Mouse (Mus musculus): Measurements from ENCODE around the gene Kcnip1.

The Kcnip1 gene

GRCm38 (mm10) chr11:33990002-33990401, 3.0 kb downstream of the Kcnip1 start:
- DNase-seq (ENCODE audit: low read depth, low spot score): no peak

DNA sequence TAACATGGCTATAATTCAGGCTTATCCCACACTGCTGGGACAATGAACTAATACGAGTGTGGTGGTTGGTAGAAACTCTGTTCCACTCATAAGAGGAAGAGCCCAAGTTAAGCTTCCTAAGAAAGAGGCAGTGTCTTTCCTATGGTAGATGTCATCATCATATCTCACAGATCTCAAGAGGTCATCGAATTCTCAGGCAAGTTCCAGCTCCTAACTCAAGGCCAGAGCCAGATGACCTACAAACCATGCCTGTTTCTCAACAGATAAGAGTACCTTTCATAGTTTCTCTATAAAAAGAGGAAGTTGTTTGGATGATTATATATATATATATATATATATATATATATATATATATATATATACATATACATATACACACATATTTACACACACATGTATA, 6.4 kb downstream of the Kcnip1 start:
- DNase-seq (ENCODE audit: low read depth, low spot score): no peak

GRCm38 (mm10) chr11:33980146-33980545, 12.8 kb downstream of the Kcnip1 start:
- DNase-seq (ENCODE audit: low read depth, low spot score): no peak

GRCm38 (mm10) chr11:33975121-33975520, 17.8 kb downstream of the Kcnip1 start:
- no peak for DNase-seq (ENCODE audit: low read depth, low spot score)

DNA sequence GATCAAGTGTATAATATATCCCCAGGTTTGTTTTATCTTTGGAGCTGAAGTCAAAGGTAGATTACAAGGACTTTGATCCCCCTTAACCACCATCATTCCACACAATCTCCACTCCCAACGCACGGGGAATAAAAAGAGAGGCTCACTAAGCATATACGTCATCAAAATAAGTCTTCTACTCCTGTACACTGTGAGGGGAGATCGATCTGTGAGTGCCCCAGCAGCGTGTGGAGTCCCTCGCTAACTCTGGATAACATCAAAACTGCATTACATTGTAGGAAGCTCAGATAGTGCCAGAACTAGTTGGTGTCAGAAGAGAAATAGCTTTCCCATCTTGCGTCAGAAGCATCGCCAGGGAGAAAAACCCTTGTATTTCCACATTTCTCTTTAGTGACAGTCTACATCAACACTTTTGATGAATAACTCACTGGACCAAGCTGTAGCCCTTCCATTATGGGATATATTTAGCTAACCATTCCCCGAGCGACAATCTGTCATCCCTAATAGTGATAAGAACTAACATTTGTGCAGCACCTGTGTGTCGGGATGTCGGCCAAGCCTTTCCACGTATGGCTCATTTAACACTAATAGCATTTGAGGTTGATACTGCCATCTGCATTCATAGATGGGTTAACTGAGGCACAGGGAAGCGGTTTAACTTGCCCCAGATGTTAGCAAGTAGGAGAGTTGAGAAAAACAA, 18.5 kb downstream of the Kcnip1 start:
- no peak for DNase-seq (ENCODE audit: low read depth, low spot score)

- DNase-seq (ENCODE audit: low read depth, low spot score): no peak
These were observed 20.8 kb downstream of the Kcnip1 start for GRCm38 (mm10) chr11:33972114-33972513.

DNA sequence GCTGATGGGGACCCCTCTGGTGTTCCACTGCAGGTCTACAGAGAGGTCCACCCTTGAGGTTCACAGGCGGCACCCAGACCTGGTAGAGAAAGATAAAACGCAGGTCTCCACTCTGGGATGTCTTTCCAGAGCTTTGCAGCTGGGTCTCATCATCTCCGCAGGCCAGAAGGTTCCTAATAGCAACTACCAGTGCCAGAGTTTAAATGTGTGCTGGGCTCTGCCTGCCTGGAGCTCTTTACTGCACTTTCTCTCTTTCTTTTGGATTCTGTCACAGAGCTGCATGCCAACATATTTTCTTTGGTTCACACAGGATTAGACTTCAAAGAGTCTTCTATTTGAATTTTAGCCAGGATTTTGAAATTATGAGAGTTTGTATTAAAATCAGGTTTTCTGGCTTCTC, 23.8 kb downstream of the Kcnip1 start:
- no peak for DNase-seq (ENCODE audit: low read depth, low spot score)

DNA sequence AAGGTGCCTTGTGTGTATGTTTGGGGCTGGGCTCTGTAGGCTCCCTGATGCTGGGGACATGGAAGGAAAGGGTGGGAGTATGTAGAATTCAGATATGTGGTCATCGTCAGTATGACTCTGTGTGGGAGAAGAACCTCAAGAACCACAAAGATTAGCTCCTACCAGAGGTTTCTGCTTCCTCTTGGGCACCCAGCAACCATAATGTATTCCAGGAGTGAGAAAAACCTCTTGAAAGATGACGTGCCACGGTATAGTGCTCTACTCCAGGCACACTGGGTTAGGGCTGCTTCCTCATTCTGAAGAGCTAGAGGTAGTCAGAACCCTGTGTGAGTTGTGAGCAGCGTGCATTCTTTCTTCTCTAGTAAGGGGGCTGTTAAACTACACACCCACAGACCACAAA, 25.2 kb downstream of the Kcnip1 start:
- DNase-seq (ENCODE audit: low read depth, low spot score): peak; percentile 42

DNA sequence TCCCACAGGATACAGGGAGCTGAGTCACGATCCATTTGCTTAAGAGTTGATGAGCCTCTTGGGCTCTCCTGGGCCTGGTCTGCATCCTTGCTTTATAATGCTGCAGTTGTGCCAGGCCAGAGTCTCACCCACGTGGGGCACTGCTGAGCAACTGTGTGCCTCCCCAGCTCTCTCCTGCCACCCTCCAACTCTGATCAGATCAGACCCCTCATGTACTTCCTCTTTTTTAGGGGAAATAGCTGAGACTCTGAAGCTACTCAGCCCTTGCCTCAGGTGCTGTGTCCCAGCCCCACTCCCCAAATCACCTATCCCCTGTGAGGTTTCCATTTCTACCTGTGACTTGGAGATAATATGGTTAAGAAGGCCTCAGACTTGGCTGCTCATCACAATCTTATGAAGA, 27.6 kb downstream of the Kcnip1 start:
- no peak for DNase-seq (ENCODE audit: low read depth, low spot score)

DNA sequence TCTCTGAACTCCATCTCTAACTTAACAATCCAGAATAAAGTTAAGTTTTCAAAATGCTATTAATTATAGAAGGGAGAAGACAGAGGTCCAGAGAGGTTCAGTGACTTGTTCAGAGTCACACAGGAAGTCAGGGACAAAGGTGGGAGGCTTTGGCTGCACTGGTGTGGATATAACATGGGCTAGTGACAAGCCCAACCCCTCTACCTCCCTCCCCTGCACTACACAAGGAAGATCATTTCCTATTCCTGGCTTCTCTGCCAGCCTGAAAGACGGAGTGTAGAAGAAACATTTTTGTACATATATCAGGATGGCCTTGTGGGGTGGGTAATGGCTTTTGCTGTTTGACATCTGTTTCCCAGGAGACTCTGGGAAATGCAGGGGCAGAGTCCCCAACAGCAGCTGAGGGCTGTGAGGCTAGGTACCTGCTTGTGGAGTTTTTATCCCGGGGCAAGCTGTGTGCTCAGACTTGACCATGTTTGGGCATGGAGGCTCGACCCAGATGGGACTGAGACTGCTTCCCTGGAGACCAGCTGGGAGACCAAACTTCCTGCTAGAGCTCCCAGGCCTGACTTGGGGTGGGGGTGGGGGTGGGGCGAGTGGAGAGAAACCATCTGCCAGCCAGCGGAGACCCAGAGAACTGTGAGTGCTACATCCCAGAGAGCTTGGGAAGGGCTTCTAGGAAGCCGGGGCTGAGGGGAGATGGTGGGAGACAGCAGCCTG, 30.1 kb downstream of the Kcnip1 start, which contains the start of gene Kcnmb1:
Gene Kcnmb1, plus strand, starts transcription at position 326 of the 720 bp plus-strand sequence.
- DNase-seq (ENCODE audit: low read depth, low spot score): no peak

DNA sequence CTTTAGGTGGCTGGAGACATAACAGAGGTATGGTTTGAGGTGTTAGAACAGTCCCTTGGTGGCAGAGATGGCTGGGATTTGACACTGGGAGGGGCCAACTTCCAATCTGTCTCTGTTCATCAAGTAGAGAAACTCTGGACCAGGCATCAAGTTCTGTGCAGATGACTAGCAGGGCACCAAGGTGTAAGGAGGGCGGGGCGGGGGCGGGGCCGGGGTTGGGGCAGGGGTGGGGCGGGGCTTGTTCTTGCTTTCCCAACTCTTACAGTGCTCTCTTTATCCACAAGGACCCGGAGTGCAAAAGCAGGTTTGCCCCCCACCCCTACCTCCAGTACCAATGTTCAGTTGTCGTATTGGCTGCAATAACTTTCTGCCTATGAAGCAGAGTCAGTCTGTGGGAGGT, 30.8 kb downstream of the Kcnip1 start:
- DNase-seq (ENCODE audit: low read depth, low spot score): no peak

GRCm38 (mm10) chr11:33958713-33959112, 34.2 kb downstream of the Kcnip1 start:
- peak; percentile 55 for DNase-seq (ENCODE audit: low read depth, low spot score)

GRCm38 (mm10) chr11:33957595-33957994, 35.4 kb downstream of the Kcnip1 start:
- DNase-seq (ENCODE audit: low read depth, low spot score): no peak

- no peak for DNase-seq (ENCODE audit: low read depth, low spot score)
These were observed 36.3 kb downstream of the Kcnip1 start for GRCm38 (mm10) chr11:33956623-33957022.

DNA sequence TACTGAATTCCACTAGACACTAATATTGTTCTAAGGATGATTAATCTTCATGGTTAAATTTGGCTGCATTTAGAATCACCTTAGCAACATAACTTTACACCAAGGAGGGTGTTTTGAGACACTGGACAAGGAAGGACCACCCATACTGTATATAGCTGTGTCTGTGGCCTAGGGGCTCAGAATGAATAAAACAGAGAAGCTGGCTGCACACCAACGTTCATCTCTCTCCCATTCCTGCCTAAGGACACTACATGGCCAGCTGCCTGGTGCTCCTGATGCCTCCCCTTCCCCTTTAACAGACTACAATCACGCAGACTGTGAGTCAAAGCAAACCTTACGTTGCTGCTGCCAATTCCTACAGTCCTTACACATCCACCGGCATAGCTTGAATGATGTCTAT, 37.0 kb downstream of the Kcnip1 start:
- no peak for DNase-seq (ENCODE audit: low read depth, low spot score)

GRCm38 (mm10) chr11:33951684-33952625, 41.0 kb downstream of the Kcnip1 start:
- DNase-seq (ENCODE audit: low read depth, low spot score): no peak

DNA sequence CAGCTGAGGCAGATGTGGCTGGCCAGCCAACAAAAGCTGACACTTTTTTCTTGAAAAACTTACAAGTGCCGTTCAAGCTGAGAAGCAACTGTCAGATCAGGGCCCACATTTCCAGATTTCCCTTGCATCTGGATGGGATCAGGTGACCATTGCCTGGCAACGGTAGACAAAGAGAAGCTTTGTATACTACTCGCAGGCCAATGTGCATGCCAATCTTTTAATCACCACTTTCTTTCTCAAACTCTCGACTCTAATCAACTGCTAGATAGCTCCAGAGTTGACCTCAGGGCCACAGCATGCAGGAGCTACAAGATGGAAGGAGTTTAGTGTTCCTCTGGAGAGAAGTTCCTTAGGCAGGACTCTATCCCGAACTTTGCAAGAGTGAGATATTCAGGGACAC, 41.8 kb downstream of the Kcnip1 start:
- no peak for DNase-seq (ENCODE audit: low read depth, low spot score)

DNA sequence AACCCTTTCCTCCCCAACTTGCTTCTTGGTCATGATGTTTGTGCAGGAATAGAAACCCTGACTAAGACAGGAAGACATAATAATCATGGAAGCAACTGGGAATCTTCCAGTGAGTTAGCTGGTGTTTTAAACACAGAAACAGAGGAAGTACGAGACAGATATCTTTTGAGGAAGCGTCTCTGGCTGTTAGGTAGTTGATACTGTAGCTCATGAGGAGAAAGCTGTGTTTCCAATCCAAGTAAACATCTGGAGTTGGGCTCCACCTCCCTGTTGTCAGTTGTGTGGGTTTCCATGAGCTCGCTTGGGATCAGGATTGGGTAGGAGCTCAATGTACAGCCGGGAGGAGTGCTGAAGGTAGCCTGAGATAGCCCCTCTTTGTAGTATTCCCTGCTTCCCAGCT, 46.5 kb downstream of the Kcnip1 start:
- DNase-seq (ENCODE audit: low read depth, low spot score): no peak

- no peak for DNase-seq (ENCODE audit: low read depth, low spot score)
These were observed 48.1 kb downstream of the Kcnip1 start for GRCm38 (mm10) chr11:33944786-33945328.

DNA sequence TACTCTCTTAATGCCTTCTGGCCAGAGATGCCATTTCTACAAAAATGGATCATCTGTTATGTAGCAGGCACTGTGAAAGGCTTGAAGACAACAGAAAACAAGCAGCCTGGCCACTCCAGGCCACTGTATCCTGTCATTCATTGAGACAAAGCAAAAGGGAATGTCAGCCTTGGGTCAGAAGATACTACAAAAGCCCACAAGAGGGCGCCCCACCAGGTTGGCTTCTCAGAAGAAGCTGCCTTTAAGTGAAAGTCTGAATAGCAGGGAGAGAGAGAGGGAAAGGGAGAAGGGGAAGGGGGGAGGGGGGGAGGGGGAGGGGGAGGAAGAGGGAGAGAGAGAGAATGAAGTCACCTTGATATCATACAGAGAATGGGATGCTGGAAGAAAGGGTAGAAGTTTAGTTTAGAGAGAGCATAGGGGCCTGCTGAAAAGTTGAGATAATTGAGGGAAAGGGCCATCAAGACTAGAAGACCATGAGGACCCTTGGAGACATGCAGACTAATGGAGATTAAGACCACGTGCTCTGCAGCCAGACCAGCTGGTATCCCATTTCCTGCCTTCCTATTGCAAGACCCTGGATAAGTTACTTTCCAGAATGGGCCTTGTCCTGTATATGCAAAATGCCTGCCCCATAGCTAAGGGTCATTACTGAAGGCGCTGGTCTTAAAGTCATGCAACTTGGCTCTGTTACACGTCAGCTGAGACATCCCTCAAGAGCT, 48.7 kb downstream of the Kcnip1 start:
- peak; percentile 64 for DNase-seq (ENCODE audit: low read depth, low spot score)

GRCm38 (mm10) chr11:33943565-33943964, 49.4 kb downstream of the Kcnip1 start:
- DNase-seq (ENCODE audit: low read depth, low spot score): no peak

All from CD4-positive helper T cell, adult 2 months (primary cell).